Mouse (Mus musculus) megakaryocyte, embryonic 14.5 days (primary cell): ENCODE data around the gene Insrr.

ENCODE experiments used
- FLI1 ChIP-seq: IDR thresholded peaks from 2 replicates; pipeline ENCODE4 v1.6.1; 2012; ENCODE audit warnings: low read length, inconsistent platforms, mixed read lengths
- GATA1 ChIP-seq: IDR thresholded peaks from 3 replicates; pipeline ENCODE4 v1.6.1; 2012; ENCODE audit warnings: mixed read lengths, low read length, inconsistent platforms, borderline replicate concordance

DNA sequence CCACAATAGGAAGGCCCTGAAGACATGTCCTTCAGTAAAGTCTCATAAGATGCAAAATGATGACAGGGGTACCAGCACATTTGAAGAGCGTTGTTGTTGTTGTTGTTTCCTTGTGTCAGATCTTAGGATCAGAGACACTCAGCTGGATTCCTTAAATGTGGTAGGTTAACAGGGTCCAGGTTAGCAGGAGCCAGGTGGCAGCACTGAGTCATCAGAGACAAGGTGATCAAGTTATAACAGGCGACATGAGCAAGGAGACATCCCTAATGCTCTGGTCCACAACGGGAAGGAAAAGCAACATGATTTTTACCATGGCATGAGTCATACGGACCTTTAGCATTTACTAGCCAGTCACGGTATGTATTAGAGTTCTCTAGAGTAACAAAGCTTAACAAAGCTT, 36.7 kb downstream of the Insrr start:
- no peak for TF ChIP-seq GATA1
- TF ChIP-seq FLI1, result no peak
